Mouse (Mus musculus): ENCODE data around the gene Gtf3c6.

- no peak for TF ChIP-seq POLR2A (IDR thresholded peaks at IDR 0.05; ENCODE audit: low read depth, low read length)
- TF ChIP-seq CTCF (IDR thresholded peaks at IDR 0.05; ENCODE audit: extremely low read depth, insufficient read length, insufficient replicate concordance, low read depth, low read length) = no peak
Observed at GRCm38 (mm10) chr10:40256716-40257115, 1.2 kb downstream of the Gtf3c6 start.
